Mouse (Mus musculus): ENCODE data around the gene Gm28308.

Gm28308 gene

DNA sequence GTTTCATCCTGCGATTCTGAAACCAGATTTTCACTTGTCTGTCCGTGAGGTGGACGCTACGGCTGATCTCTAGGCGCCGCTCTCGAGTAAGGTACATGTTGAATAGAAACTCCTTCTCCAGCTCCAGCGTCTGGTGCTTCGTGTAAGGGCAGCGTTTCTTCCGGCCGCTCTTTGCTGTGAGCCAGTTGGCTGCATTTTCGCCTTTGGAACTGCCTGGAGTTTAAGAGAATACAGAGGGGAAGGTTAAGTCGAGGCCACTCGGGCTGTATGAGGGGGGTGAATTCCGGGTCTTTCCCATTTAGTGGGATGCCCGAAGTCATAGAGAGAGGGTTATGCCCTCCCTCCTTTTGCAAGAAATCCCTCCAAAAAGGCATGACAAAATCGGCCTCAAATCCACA, 19.4 kb upstream of the Gm28308 start:
- DNase-seq (ENCODE audit: low spot score in 2 of 2) = no peak

DNA sequence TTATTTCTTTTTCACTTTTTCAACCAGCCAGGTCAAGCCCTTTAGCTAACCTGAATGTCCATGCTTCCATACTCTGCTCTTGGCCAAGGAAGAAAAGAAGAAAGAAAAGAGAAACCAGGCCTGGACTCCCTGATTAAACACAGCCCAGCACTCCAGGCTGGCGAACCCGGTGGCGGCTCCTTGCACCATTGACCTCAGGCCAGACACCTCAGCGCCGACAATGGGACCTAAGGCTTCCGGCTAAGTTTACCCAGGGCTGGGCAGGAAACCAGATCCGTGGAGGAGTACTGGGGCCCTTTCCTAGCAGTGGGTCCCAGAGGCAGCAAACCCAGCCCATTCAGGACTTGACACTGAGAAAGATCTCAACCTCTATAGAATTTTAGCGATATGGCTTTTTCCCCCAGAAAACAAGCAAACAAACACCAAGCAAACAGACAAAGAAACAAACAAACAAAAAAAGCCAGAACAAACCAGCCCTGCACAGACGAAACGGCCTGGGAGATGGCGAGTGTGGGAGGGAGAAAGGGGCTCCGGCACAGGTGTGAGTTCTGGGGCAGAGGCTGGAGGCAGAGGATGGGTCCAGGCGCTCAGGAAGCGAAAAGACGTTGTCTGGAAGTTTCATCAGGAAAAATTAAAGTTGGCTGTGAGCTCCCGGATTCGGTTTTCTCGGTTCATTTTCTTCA, 18.9 kb upstream of the Gm28308 start:
- DNase-seq (ENCODE audit: low spot score in 2 of 2) = no peak

DNA sequence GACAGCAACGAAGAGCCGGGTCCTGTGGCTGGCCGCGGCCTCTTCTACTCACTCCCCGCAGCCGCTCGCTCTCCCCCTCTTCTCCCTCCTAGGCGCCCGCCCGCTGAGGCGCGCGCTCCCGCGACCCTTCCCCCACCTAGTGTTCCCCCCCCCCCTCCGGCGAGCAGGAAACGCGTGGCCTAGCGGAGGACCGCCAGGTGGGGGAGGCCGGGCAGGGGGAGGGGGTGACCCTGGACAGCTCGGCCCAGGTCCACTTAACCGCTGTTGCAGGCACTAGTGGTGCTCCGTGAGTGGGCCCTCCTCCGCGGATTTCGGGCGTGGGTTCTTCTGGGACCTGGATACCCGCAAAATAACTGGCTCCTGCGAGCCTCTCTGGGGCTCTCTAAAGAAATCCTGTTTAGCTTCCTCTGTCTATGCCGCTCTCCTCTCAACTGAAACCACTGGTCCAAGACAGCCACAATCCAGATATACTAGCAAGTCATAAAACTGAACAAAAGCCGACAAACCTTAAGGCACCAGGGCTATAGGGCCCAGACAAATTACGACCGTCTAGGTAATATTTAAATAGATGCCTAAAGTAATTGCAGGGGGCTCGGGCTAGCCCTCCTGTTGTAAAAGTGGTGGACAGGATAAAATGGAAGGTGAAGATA, 17.5 kb upstream of the Gm28308 start, which contains the start of gene Hoxa9:
Gene Hoxa9, minus strand, starts transcription at position 574 of the 650 bp plus-strand sequence.
- no peak for DNase-seq (ENCODE audit: low spot score in 2 of 2)

DNA sequence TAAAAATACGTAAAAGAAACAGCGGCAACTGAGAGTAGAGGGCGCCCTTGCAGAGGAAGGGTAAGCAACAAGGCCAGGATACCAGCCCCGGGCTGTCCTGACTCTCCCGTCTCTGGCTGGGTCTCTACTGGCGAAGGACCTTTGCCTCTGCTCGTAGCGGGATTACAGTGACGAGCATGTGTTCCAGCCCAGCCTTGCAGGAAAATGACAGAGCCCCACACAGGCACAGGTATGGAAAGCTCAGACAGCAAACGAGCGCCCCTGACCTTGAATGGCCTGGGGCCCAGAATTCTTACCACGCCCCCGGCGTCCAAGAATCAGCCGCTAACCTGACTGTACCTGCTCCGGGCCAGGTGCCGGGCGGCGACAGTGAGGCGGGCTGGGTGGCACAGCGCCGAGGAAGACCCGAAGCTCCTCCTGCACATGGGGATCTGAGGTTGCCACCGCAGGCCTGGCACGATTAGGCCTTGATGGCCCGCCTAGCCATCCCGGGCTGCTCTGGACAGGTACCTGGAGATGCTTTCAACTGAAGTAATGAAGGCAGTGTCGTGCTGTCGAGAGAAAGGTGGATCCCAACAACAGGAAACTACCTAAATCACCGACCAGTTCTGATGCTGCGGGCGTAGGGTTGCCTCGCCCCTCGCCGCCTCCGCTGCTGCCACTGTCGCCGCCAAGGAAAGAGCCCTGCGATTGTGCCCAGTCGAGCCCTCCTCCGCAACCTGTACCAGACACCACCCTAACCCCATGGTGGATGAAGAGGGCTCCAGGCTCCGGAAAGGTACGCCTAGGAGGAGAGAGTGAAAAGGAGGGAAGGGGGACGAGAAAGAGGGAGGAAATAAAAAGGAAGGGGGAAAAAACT, 16.6 kb upstream of the Gm28308 start:
- no peak for DNase-seq (ENCODE audit: low spot score in 2 of 2)

DNA sequence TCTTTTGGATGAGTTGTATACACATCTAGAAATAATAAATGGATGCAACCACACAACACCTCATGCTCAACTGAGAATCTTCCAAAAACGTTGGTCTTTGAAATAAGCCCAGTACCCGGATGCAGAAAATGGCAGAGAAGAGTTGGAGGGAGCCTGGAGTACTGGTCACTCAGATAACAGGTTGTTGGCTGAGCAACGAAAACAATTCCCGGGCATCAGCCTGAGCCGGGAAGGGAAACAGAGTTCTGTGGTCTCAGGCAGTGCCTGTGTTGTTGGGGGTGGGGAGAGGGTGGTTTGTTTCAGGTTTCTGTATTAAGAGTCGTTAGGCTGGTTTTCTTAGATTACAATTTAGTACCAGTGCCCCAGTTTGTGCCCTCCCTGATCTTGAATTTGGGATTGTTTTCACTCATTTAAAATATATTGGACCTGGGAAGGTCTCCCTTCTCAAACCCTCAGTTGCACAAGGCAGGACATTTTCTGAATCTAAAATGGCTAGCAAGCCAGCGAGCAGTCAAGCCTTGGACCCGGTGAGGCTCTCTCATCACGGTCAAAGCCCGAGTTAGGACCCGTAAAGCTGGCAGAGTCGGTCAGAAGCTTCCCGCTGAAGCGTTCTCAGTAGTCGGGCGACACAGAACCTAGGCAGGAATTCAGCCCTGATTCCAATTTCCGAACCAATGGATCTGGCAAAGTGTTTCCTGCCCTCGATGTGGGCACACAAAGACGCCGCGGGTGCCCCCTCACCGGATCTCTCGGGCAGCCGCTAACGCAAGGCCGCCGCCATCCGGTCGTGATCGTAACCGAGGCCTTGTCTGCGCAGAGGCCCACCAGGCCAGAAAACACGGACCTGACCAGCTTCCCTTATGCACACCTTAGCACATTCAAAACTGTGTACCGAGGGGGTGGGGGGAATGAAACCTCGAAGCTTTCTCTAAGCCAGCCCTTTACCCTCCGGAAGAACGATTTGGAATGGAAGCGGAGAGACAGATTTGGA, 15.6 kb upstream of the Gm28308 start:
- no peak for DNase-seq (ENCODE audit: low spot score in 2 of 2)

DNA sequence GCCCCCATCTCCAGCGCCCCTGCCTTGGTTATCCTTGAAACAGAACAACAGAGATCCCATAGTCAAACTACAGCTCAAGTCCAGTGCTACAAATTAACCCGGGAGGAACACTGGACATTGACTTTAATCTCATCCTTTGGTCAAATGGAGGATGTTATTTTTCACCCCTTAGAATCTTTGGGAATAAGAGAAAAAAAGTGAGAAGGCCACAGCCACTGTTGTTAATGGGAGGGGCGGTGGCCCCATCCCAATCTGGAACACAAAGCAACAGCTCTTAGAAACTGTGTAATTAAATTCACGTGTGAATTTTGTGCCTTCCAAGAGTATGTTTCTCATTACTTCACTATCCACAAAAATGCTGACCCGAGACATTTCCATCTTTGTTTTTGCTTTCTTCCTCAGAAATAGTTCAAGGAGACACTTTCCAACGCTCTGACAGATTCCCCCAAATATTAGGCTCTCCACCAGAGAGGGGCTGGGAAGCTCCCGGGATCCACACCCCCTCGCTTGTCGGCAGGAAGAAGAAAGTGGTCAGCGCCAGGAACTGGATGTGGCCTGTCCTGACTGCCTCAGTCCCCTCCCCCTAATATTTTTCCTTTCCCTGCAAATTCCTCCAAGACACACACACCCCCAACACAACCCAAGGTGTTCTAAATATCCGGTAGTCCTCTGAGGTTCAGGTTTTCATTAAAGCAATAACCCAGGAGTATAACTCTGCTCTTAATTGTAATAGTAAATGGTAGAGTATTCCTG, 14.5 kb upstream of the Gm28308 start:
- DNase-seq (ENCODE audit: low spot score in 2 of 2) = no peak

DNA sequence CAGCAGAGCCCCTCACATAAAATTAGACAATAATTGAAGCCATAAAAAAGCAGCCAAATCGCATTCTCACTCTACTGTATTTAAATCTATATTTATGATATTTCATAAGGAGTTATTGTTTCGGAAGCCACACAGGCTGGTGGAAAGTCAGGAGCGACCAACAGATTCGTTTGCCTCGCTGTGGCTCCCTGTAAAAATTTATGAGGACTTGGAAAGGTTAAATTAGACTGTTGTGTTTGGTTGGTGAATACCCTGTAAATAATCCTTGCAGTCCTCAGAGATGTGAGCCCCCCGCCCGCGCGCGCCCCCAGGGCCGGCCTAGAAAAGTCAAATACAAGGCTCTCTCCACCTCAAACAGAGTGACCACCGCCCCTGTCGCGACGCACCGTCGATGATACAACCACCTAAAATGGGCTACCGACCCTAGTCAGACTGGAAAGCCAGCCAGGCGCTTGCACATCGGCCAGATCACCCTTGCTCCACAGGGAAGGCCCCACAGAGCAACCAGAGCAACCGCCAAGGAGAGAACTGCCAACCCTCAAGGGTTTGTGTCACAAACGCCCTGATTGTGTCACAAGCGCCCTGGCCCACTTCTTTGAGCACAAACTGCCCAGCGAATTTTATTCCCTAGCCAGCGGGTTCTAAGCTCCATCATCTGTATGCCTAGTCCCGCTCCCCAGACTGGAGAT, 13.6 kb upstream of the Gm28308 start:
- no peak for DNase-seq (ENCODE audit: low spot score in 2 of 2)

DNA sequence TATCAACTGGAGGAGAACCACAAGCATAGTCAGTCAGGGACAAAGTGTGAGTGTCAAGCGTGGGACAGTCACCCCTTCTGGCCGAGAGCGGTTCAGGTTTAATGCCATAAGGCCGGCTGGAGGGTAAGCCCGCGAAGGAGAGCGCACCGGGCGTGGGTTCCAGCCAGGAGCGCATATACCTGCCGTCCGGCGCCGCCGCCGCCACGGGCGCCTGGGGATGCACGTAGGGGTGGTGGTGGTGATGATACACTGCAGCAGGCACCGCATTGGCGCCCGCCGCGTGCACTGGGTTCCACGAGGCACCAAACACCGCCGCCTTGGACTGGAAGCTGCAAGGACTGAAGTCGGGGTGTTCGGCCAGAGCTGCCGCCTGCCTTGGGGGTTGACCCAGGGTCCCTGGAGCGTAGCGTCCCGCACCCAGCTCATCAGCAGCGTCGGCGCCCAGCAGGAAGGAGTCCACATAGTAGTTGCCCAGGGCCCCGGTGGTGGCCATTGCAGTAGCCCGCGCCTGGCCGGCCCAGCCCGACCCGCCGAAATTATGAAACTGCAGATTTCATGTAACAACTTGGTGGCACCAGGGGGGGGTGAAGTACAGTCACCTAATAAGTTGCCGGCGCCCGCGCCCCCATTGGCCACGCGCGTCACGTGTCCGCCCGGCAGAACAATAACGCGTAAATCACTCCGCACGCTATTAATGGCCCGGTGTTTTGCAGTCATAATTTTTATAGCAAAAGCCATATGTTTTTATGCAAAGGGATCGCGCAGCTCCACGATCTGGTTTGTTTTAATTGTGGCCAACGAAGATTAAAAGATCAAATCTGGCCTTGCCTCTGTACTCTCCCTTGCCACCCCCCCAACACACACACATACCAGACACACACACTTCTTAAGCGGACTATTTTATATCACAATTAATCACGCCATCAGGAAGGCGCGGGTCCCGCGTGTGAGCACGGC, 12.8 kb upstream of the Gm28308 start:
- DNase-seq (ENCODE audit: low spot score in 2 of 2) = no peak

DNA sequence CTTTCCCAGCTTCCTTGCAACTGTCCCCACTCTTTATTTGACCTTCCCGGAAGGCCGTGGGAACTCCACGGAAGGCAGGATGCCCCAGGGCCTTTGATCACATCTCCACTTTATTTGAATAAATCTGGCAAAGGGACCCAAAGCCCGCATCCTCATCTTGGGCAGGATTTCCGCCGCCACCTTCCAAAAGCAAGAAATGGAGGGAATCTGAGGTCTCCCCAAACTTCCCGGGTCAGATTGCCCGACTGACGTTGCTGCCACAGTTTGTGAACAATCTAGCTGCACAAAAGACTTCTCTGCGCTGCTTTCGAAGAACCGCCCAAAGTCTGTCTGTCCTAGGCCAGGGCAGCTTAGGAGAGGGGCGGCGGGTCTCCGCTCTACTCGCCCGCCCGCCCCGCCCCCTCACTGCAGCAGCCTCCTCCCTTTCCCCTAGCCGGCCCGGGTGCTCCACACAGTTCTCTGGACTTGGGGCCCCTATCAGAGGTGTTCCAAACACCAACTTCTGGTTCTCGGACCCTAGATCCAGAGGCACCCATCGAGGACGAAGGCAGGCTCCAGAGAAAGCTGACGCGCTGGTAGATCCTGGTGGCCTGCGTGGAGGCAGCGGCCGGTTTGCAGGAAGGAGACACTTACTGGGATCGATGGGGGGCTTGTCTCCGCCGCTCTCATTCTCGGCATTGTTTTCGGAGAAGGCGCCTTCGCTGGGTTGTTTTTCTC, 11.9 kb upstream of the Gm28308 start:
- no peak for DNase-seq (ENCODE audit: low spot score in 2 of 2)

DNA sequence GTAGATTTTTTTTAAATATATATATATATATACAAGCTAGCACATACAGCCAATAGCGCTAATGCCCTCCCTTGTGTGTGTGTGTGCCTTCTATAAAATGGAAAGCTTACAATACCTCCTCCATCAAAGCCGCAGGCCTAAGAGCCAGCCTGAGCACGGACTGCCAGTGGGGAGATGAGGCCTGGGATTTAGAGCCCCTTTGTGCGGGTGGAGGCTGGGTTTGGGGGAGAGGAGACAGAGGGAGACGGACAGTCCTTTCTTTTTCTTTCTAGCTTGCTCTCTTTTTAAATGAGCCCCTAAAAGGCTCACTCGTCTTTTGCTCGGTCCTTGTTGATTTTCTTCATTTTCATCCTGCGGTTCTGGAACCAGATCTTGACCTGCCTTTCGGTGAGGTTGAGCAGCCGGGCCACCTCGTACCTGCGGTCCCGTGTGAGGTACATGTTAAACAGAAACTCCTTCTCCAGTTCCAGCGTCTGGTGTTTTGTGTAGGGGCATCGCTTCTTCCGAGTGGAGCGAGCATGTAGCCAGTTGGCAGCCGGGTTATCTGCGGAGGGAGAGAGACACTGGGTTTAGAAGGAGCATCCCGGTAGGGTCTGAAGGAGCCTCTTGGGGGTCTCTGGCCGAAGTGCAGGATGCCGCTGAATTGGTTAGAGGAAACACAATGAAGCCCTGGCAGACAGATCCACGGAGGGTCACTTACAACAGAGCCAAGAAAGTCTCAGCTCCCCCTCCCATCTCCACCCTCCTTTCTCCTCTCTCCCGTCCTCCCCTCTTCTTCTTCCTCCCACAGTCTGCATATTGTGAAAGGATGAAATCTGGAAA, 11.0 kb upstream of the Gm28308 start:
- no peak for DNase-seq (ENCODE audit: low spot score in 2 of 2)

DNA sequence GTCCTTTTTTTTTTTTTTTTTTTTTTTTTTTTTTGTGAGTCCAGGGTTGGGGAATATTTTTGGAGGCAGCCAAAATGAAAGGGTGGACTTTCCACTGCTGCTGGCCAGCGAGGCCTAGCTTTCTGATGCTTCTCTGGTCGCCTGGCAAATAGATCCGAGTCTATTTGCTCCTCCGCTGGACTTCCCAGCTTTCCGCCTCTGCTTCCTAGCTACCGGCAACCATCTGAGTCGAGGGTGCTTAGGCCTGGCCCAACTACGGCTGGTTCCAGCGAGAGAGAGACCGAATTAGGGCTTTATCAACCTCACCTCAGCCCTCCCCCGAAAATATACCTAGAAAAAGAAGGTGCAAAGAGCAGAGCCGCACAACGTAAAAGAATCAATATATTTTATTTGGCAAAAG, 9.6 kb upstream of the Gm28308 start:
- DNase-seq (ENCODE audit: low spot score in 2 of 2) = no peak

DNA sequence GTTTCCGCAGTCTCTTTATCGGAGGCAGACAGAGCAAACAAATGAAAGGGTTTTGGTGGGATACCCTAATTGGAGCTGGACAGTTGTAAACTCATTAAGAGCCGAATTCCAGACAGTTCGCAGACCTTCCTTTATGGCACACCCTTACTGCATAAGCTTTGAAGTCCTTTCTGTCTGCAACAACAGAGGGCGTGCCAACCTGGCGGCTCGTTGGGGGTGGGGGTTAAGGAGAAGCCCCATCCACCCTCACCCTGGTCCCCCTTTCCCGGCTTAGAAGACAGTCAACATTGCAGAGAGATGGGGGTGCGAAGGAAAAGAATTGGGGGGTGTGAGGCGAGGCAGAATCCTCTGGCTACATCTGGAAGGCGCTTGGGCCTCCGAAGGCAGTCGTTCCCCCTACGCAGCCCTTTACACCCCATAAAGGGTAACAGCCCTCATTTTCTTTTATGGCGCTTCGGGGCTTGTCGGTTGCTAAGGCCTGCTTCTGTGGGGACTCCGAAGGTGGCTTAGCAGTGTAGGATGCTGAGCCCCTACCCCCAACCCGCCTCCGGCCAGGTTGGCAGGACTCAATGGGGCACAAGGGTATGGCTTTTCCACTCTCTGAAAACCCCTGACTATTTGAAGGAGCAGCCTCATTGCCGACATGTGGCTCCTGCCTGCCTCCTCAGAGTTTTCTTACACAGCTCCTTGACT, 9.0 kb upstream of the Gm28308 start:
- DNase-seq (ENCODE audit: low spot score in 2 of 2) = no peak

DNA sequence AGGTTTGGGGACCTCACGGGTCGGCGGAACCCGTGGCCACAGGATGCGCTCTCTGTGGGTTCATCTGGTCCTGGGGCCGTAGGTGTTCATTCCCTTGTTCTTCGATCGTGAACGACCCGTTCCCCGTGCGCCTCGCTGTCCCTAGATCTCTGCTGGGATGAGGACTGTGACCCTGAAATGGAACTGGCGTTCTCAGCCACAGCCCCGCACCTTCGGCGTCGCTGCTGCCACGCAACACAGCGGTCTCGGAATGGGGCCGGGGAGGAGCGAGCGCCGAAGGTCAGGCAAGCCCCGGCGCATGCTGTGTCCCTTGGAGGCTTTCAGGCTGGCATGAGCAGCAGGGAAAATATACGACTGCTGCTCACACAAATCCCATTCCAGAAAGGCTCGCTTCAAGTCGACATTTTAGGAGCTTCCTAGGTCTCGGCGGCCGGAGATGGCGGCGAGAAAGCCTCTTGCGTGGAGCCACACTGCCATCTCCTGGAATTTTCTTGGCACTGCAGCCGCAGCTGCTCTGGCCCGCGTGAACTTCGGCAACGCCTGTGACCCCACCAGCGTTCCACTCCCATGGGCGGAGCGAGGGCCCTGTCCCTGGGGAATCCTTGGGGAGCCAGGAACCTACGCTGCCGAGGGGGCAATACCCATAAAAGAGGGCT, 8.3 kb upstream of the Gm28308 start, which contains the start of gene Hoxa7:
Gene Hoxa7, minus strand, starts transcription at position 518 of the 656 bp plus-strand sequence.
- peak; percentile 36 to 50 for DNase-seq (ENCODE audit: low spot score in 2 of 2)

DNA sequence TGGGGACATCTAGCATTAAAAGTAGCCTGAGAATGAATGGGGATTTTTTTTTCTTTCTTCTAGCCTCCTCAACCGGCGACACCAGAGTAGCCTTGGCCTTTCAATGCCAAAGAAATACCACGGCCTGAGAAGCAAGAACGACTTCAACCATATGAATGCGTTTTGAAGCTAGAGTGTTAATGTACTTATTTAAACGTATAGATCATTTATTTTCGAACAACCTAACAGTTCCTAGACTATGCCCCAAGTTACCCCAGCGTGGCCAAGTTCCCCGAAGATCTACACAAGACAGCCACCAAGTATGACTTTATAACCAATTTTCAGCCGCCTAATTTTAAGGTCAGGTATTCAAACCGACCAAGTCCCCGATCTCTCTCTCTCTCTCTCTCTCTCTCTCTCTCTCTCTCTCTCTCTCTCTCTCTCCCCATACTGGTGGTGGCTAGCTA, 7.7 kb upstream of the Gm28308 start:
- no peak for DNase-seq (ENCODE audit: low spot score in 2 of 2)

DNA sequence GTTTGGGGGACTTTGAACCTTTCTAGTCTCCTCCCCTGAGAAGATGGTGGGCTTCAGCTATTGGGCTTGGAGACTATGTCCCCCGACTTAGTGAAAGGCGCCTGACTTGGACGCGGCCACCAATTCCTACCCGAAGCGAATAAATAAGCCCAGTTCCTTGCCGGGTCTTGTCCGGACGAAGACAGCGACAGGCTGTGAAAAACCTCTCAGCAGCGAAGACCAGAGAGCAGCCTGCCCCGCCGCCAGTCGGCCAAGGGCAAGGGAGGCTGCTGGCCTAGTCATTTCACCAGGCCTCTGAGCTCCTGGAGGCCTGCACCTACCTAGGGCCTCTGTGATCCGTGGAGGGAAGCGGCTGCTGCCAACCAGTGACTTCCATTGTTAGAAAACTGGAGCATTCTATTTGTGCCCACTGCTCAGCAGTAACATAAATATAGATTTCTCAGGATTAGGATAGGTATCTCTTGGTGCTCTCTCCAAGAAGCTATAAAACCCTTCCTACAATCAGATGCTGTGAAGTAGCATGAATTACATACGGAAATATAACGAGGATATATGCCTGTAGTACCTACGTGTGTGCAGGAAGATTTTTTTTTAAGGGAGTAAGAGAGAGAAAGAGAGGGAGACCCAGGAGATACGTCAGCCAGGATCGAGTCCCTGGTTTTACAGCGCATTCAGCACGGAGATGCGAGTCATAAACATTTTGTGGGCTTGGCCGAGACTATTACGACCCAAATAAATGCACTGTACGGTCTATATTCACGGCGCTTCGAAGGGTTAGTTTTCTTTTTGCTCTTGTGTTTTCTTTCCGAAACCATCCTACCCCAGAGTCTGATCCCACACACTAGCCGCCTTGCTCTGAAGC, 7.1 kb upstream of the Gm28308 start:
- DNase-seq (ENCODE audit: low spot score in 2 of 2) = no peak

All from right cerebral cortex, postnatal 36 days (tissue).